Mouse (Mus musculus): ENCODE measurements at regions not wholly inside any gene's neighbourhood (a gene's known extent, or its start where the extent isn't known, plus 50 kb on each side); places are given as distances from the start of the nearest gene placed in this dataset.

DNA sequence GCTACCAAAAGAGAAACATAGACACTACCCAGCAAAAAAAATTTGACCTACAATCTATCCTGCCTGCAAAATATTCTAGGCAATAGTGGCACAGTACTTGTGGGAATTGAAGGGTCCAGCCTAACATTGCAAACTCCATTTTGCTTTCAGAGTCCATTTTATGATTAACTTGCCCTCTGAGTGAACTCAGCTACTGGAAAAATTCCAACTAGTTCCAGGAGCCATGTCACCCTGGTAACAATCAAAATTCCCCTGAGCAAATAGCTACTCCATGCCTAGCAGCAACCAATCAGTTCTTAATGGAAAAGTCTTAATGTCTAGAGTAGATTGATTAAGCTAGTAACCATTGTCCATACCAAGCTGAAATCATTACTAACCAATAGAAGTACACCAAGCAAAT lies 104.3 kb upstream of the Ankrd50 start:
- no peak for ATAC-seq (replicated peaks; ENCODE audit: poor library complexity, severe bottlenecking)

DNA sequence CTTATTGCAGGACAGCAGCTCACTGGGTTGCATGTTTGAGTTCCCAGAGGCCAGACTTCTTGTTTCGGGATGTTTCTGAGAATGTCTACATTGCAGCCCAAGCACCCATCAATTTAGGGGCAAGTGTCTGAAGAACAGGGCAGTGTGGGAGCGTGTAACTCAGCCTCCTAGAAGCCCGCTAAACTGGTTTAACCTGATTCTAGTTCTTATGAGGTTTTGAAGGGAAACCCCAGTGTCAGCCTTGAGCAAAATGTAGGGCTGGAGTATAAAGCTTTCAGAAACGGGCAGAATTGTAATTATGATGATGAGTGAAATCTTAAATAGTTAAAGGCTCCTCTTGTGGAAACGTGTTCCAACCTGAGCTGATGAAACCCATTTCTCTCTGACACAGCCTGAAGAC lies 100.9 kb upstream of the Ankrd50 start:
- ATAC-seq (replicated peaks; ENCODE audit: poor library complexity, severe bottlenecking) = no peak

DNA sequence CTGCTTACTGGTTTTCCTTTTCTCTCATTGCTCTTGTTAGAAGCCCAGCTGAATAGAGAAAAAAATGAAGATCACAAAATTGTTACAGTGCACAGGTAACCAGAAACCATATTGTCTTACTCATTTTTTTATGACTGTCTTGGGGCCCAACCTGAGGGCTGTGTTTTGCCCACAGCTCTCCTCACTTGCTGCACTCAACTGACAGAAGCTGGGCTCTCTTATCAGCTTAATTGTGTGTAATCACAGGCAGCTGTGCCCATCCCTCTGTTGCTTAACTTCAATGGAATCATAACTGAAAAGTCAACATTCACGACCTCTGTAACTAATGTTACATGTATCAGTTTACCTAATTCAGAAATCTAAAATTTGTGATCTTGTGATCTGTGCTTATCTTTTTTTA lies 95.1 kb upstream of the Ankrd50 start:
- no peak for ATAC-seq (replicated peaks; ENCODE audit: poor library complexity, severe bottlenecking)

DNA sequence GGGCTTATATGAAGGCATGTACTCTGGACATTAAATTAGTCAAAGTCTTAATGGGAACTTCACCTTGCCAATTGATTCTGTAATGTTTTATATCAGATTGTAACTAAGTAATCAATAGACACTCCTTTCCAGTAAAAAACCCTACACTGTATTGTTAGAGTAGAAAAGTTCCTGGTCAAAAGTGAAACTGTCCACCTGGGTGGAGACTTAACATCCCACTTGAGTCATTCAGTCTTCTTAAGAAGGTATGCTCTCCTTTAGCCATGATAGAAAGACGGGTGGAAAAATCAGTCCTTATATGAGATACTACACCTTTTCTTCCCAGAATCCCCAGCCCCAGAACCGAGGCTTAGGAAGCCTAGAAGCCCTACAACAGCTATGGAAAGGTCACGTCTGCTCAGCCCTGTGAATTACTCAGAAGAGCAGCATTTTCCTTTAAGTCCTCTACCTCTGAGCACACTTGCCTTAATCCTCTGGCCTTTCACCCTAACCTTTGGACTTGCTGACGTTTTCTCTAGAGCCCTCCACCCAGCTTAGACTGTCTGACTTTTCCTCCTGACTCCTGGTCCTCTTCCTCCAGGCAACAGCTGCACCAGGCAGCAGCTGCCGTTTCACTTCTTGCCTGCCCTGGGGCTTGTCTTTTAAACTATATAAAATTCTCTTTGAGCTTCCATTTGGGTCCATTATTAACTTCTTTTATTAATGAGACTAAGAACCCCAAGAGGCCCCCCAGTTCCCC lies 93.4 kb upstream of the Ankrd50 start:
- ATAC-seq (replicated peaks; ENCODE audit: poor library complexity, severe bottlenecking) = no peak

DNA sequence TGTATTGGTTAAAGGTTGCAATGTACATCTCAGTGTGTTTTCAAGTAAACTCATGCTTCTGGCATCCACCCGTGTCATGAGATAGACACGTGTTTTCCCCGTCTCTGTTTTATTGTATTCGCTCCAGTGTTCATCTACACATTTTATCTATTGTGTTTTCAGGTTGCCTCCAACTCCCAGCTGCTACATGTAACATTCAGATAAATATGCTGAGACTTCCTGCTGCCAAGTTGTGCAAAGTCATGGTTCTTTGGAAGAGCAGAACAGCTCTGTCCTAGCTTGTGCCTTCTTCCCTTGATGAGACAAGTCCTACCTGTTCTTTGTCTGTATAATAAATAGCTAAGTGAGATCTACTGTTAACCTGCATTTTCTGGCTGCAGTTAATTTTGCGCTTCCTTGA lies 89.0 kb upstream of the Ankrd50 start:
- ATAC-seq (replicated peaks; ENCODE audit: poor library complexity, severe bottlenecking) = no peak

DNA sequence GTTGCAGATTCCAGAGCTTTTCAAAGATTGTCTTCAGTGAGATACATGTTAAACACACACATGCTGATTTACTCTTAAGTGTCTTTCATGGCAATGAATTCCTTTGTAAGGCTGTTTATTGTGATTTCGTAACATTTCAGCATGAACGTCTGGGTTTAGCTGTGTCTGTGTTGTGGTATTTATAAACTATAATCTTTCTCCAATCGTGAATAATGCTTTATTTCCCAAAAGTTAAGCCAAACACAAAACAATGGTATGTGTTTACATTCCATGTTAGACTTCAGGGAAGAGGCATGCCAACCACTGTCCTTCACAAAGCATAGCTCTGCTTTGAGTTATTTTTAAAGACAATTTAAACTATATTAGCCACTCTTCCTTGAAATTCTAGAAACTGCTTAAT lies 87.5 kb upstream of the Ankrd50 start:
- no peak for ATAC-seq (replicated peaks; ENCODE audit: poor library complexity, severe bottlenecking)

DNA sequence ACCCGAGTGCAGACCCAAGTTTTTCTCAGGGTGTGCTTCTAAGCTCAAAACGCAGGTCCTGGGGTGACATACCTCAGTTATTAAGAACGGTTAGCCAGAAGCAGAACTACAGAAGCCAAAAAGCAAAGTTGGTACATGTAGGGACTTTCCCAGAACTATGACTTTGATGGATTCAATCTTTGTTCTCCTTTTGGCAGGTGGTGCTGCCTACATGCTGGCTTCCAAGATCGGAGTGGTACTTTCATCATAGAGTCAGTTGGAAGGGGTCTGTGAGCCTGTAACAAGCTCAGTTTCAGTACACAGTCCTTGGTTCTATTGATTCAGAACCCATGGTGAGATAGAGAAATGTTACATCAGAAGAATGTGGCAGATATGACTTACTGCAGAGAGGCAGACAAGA lies 86.6 kb upstream of the Ankrd50 start:
- peak; percentile 73 for ATAC-seq (replicated peaks; ENCODE audit: poor library complexity, severe bottlenecking)

DNA sequence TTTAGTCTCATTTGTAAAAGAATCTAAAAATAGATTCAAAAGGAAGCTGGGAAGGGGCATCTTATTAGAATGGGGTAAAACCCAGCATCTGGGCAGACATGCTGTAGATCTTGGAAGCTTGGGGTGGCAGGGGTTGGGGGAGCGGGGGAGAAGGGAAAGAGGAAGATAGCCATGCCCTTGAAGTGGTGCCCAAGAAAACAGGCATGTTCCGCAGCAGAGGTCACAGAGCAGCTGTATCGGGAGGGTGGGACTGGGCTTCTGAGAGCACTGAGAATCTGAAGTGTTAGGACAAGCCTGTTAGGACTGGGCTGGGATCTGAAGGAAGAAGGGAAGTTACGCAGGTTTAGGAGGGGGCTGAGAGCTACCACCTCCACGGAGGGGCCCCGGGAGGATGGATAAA lies 84.4 kb upstream of the Ankrd50 start:
- no peak for ATAC-seq (replicated peaks; ENCODE audit: poor library complexity, severe bottlenecking)

DNA sequence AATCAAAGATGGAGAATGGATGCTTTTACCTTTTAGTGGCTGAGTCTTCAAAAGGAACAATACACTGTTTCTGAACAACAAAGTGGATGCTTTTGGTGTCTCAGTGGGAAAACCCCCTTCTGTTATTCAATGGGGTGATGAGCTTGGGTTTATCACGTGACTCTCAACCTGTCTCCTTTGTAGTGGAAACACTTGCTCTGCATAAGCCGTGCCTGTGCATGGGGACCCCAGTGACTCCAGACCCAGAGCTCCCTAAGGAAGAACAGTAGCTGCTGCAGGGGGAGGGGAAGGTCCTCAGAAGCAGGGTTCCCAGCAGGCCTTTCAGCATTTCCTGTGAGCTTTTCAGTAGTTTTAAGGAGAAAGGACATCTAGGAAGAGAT lies 83.9 kb upstream of the Ankrd50 start:
- no peak for ATAC-seq (replicated peaks; ENCODE audit: poor library complexity, severe bottlenecking)

DNA sequence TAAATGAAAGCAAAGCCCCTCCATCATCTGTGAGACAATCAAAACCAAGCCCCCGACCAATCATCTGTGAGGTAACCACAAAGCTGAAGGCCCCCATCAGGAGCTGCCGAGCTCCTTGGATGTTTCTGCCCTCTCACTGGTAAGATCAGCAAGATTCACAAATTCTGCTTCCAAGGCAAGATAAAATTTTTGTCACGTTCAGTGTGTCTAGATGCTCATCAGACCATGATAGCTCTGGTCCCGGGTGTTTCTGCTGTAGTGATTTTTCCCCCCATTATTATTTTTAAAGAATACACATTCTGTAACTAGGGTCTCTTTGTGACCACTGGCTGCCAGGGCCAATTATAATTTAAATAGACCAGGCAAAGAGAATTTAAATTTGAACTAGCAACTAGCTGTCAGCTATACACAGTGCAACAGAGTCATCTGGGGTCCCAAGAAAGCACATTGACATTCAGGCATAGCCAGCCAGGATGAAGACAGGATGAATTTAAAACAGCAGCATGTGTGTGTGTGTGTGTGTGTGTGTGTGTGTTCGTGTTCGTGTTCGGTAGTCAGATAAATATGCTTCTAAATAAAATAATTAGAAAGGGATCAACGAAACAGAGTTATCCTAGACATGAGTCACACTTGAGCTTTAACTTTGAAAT lies 83.4 kb upstream of the Ankrd50 start:
- ATAC-seq (replicated peaks; ENCODE audit: poor library complexity, severe bottlenecking) = no peak

DNA sequence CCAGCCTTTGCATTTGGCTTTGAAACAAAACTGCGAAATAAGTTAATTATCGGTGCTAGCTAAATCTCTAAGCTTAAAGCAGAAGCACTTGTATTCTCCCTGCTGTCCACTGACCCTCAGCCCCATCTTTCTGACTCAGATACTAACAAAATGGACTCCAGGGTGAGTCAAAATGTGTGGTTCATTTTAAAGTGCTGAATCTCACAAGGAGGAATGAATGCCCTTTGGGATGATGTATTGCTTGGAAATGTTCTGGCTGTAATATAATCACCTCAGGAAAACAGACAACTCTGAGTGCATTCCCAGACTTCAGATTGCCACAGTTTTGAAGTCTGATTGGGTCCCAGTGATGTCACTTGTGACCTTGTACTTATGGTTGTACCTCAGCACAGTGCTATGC lies 81.9 kb upstream of the Ankrd50 start:
- no peak for ATAC-seq (replicated peaks; ENCODE audit: poor library complexity, severe bottlenecking)

DNA sequence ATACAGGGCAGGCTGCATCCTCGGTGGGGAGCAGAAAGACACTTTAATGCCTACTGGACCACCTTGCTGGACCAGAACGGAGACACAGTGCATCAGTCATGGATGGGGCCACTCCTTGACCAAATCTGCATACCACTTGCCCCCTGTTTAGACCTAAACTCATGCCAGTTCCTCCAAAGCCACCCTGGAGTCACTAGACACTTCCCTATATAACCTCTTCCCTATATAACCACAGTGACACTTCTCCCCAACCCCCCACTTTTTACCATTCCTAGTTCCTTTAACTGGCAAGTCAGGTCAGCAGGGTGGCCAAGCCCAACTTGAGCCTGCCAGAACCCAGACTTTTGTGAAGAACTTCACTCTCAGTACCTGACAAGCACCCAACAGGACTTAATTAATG lies 80.2 kb upstream of the Ankrd50 start:
- peak; percentile 97 for ATAC-seq (replicated peaks; ENCODE audit: poor library complexity, severe bottlenecking)

DNA sequence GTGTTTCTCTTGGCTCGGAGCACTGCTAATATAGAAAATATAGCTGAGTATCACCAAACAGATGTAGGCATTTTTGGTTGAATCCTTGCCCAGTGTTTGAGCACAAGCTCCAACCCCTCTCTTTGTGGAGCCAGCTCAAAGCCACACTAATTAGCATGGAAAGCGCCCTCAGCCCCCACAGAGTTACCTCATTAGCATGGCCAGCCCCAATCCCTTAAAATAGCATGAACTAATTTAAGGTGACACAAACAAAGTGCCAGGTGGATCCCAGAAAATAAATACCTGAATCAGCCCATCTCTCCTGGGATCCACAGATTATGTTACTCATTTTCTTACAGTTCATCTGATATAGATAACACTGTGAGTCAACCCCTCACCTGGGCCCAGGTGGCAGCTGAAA lies 79.7 kb upstream of the Ankrd50 start:
- no peak for ATAC-seq (replicated peaks; ENCODE audit: poor library complexity, severe bottlenecking)

DNA sequence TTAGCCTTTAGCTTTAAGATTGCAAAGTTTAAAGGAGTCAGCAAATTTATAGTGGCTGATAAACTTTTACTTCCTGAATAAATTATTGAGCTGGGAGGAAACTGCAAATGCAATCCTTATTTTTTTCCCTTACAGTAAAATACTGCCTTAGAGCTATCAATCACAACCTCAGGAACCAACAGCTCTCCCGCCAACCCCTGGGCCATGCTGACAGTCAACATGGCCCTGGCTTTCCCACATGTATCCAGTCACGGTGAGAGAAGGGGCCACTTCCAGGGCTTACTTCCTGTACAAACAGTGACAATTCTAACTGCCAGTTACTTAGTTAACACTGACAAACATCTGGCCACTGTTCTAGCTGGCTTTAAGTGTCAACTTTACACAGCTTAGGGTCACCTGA lies 76.5 kb upstream of the Ankrd50 start:
- no peak for ATAC-seq (replicated peaks; ENCODE audit: poor library complexity, severe bottlenecking)

DNA sequence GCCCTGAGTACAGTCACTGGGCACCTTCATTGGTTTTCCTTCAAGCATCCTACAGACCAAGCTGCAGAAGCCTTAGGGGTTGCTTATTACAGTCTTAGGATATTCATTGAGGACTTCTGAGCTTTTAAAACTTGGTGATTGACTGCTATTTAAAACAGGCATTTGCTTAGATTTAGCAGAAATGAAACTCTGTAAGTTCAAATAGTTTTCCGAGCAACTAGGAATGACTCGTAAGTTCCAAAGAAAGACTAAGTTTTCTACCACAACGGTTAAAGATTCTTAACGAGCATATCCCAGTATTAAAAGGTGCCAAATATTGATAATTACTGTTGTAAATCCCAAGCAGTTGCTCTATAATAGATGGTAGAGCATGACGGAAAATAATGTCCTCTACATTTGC lies 71.3 kb upstream of the Ankrd50 start:
- no peak for ATAC-seq (replicated peaks; ENCODE audit: poor library complexity, severe bottlenecking)

DNA sequence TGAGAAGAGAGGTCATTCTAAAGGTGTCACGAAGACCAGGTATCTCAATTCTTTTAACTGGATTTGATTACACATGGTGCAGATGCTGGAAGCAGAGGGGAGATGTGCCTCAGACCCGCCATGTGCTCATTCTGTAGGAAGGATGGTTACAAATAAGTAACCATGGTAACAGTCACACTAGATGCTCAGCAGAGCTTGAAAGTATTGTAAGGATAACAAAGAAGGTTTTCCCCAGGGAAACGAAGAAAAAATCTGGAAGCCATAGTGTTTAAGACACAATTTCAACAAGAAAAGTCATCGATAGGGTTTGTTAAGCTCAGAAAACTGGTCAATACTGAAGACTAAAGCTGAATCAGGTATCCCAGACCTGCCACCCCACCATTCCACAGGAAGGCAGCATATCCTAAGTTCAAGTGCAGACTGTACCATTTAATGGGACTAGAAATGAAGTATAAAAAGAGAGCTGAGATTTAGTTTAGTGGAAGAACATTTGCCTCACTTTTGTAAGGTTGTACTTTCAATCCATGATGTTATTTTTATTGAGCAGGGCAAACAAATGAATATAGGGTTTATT lies 68.9 kb upstream of the Ankrd50 start:
- ATAC-seq (replicated peaks; ENCODE audit: poor library complexity, severe bottlenecking) = no peak

DNA sequence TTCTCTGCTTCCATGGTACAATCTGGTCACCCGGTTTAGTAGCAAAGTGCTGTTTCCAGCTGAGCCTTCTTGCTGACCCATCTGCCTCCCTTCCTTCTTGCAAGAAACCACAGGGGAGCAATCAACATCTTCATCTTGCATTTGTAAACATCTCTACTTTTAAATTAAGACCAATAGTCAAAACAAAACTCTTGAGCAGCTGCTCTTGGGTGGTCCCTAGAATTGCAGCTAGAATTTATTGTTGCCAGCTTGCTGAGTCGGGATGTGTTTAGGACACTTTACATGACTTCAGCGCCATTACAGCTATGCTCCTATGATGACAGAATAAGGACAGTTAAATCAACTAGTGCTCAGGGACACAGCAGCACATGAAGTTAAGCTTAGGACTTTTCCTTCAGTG lies 62.4 kb upstream of the Ankrd50 start:
- ATAC-seq (replicated peaks; ENCODE audit: poor library complexity, severe bottlenecking) = no peak

DNA sequence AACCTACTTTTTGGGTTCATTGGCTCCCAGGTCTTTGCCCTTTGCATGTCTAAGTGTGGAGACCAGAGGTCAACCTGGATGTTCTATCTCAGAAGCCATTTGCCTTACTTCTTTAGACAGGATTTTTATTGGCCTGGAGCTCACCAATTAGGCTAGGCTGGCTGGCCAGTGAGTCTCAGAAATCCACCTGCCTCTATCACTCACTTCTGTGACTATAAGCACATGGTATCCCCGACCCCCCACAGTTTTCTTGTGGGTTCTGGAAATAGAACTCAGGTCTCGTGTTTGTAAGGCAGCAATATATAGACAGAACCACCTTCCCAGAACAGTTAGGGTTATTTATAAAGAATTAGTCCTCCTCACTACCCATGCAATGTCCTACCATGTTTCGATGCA lies 60.9 kb upstream of the Ankrd50 start:
- ATAC-seq (replicated peaks; ENCODE audit: poor library complexity, severe bottlenecking) = no peak

DNA sequence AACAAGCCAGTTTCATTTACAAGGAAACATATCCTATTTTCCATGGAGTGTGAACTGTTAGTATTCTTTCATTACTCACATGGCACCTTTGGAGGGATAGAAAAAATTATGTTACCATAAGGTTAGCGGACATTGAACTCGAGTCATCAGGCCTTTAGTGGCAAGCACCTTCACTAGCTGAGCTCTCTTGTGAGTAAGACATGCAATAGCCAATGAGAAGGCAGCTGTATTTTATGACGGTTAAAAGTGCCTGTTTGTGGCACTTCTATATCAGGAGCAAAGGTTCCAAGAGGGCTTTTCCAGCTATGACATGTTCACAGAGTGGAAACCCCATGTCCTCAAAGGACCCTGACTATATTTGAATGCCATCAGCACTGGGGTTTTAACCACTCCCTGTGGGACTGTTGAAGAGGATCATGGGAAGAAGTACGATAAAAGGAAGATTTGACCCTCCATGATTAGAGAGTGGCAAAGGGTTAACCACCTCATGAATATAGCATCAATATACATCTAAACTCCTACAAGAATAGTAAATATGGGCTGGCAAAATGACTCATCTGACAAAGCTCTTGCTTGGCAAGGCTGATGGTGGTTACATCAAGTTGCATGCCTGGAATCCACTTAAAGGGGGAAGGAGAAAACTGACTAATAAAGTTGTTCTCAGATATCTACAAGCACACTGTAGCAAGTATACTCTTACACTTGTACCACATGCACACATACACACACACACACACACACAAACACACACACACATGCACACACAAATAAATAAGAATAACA lies 60.3 kb upstream of the Ankrd50 start:
- no peak for ATAC-seq (replicated peaks; ENCODE audit: poor library complexity, severe bottlenecking)

DNA sequence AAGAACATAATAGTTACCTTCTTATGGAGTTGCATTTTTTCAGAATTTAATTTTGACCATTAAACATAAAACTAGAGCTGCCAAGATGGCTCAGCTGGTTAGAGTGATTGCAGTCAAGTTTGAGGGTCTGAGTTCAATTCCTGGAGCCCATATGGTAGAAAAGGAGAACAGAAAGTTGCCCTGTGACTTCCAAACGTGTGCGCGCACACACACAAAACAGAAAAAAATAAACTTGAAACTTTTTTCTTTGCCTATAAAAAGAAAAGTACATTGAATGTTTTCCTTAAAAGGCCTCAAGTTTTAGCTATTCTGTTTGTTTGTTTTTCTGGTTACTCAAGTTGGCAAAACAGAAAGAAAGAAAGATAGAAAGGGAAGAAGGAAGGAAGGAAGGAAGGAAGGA lies 59.2 kb upstream of the Ankrd50 start:
- ATAC-seq (replicated peaks; ENCODE audit: poor library complexity, severe bottlenecking) = no peak

DNA sequence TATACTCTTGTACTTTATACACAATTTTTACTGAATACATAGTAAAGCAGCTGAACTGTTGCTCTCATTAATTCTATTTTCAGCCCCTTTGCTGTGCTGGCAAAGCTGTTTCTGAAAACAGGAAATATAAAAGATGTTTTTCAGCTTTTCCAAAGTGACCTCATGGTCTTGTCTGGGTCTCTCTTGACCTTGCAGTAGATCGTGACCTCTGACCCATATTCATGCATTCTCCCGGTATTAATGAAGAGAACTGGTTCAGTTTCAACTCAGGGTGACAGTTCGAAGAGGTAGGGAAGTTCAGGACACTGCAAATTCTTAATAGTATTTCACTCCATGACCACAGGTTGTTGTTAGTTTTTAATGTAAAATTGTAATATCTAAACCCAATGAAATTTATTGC lies 56.7 kb upstream of the Ankrd50 start:
- ATAC-seq (replicated peaks; ENCODE audit: poor library complexity, severe bottlenecking) = no peak

Measured in granulocyte monocyte progenitor cell, adult 5-6 weeks (primary cell).